Mouse (Mus musculus) E14TG2a.4 (cell line): ENCODE measurements around the gene Hoxc5.

Experiments
- H3K27me3 ChIP-seq: 2 replicates; pipeline ENCODE4 v1.6.1; 2014; ENCODE audit warnings: low read length, control low read depth; ENCODE audit not compliant: insufficient read depth
- H3K36me3 ChIP-seq: 2 replicates; pipeline ENCODE4 v1.6.1; 2014; ENCODE audit warnings: low read length, control low read depth; ENCODE audit not compliant: insufficient read depth
- H3K4me1 ChIP-seq: replicated peaks from 2 replicates; pipeline ENCODE4 v1.6.1; 2014; ENCODE audit warnings: low read depth, low read length, control low read depth
- H3K4me3 ChIP-seq: replicated peaks from 2 replicates; pipeline ENCODE4 v1.5.1; 2014; ENCODE audit warnings: mild to moderate bottlenecking, low read length
- H3K9me3 ChIP-seq: 2 replicates; pipeline ENCODE4 v1.6.1; 2014; ENCODE audit warnings: low read length, control low read depth
- CTCF ChIP-seq: conservative IDR thresholded peaks from 2 replicates; pipeline ENCODE4 v1.5.1; 2014; ENCODE audit warnings: low read length
- NANOG ChIP-seq: IDR thresholded peaks from 2 replicates; pipeline ENCODE4 v1.6.1; 2014; ENCODE audit warnings: borderline replicate concordance, low read length, mixed read lengths
- POU5F1 ChIP-seq: IDR thresholded peaks from 2 replicates; pipeline ENCODE4 v1.6.1; 2014; ENCODE audit warnings: low read length, borderline replicate concordance

Hoxc5 gene

DNA sequence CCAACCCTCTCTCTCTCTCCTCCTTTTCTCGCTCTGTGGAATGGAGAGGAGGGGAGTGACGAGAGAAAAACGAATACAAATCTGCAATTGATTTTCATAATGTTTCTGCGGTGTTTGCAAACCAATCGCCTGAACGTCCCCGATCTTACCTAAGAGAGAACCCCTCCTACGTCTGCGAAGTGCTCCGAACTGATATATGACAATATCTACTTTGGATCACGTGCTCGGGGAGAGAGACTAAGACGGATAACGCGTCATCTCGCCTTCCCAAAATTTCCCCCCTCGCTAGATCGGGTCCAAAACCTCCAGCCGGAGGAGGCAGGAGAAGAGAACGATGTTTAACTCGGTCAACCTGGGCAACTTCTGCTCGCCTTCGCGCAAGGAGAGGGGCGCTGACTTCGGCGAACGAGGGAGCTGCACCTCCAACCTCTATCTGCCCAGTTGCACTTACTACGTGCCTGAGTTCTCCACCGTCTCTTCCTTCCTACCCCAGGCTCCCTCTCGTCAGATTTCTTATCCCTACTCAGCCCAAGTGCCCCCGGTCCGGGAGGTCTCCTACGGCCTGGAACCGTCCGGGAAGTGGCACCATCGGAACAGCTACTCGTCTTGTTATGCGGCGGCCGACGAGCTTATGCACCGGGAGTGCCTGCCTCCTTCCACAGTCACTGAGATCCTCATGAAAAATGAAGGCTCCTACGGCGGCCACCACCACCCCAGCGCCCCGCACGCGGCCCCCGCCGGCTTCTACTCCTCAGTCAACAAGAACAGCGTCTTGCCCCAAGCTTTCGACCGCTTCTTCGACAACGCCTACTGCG, 12.8 kb upstream of the Hoxc5 start, which contains the start of gene Hoxc11:
Gene Hoxc11, plus strand, starts transcription at position 236 of the 815 bp plus-strand sequence.
- peaks cover 5% of the 10 kb centered on the region; the same call in 1 of the 2 replicates for H3K9me3 ChIP-seq
- peak within 1 kb of the TSS; percentile 58 for H3K4me3 ChIP-seq
- peaks cover 96% of the 10 kb centered on the region for H3K27me3 ChIP-seq
- H3K36me3 ChIP-seq: no peaks in the 10 kb centered on the region
- TF ChIP-seq POU5F1 (no peak), NANOG (no peak), CTCF (no peak)
- H3K4me1 ChIP-seq: peaks cover 48% of the 10 kb centered on the region

DNA sequence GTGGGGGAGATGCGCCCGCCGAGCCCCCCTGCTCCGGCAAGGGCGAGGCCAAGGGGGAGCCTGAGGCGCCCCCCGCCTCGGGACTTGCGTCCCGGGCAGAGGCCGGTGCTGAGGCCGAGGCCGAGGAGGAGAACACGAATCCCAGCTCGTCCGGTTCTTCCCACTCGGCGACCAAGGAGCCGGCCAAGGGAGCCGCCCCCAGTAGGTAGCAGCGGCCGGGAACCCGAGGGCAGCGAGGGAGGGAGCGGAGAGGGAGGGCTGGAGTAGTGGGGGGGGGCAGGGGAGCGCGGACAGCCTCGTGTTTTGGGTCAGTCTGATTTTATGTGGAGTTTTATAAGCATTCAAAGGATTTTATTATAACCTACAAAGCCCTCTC, 12.2 kb upstream of the Hoxc5 start:
- Histone ChIP-seq H3K9me3 (peaks cover 5% of the 10 kb centered on the region; the same call in 1 of the 2 replicates), H3K36me3 (no peaks in the 10 kb centered on the region), H3K27me3 (peaks cover 96% of the 10 kb centered on the region), H3K4me1 (peaks cover 50% of the 10 kb centered on the region), H3K4me3 (peak overlapping the region; percentile 58)
- TF ChIP-seq CTCF (no peak), POU5F1 (no peak), NANOG (no peak)

DNA sequence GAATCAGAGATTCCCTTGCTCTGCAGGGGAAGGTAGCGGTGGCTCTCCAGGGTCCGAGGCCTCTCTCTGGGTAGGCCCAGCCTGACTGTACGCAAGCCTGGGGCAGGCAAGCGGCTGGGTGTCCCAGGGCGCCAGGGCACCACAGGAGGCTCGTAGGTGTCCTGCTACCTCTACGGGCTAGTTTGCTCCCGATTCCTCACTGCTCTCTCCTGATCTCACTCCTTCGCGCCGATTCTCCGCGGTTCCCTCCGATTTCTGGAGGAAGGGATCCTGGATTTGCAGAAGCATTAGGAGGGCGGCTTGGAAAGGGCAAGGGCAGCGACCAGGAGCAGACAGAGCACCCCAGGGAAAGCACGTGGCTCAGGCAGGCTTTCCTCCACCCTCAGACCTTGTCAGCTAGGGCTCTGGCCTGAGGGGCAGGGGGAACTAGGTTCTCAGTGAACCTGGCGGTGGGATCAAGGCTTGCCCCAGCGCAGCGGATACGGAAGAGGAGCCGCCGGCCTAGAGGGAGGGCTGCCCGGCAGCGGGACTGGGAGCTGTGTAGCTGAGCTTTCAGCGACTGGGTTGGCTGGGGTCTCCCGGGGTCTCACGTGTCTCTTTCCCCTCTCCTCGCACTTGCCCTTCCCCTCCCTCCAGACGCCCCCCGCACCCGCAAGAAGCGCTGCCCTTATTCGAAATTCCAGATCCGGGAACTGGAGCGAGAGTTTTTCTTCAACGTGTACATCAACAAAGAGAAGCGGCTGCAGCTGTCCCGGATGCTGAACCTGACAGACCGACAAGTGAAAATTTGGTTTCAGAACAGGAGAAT, 11.2 kb upstream of the Hoxc5 start:
- Histone ChIP-seq H3K27me3 (peaks cover 97% of the 10 kb centered on the region), H3K36me3 (no peaks in the 10 kb centered on the region), H3K4me3 (peak overlapping the region; percentile 63), H3K4me1 (peaks cover 51% of the 10 kb centered on the region), H3K9me3 (peaks cover 1% of the 10 kb centered on the region; the same call in 1 of the 2 replicates)
- TF ChIP-seq POU5F1 (0 out of 2 replicates have a peak, but pooled peaks have one; percentile 2), NANOG (no peak)

DNA sequence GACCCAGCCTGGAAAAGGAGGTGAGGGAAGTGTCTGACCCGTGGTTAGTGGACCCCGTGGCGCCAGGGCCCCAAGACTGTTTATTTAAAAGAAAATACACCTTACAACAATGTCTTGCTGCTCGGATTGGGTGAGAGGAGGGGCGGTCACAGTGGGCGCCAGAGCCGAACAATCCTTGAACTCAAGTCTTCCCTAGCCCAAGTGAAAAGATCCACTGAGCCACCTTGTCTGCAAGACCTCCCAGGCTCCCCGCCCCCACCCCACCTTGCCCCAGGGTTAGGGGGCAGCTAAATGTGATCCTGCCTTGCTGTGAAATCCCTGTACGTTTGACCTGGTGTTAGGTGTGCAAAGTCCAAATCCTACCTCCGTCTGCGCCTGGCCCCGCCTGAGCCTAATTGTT, 10.3 kb upstream of the Hoxc5 start:
- no peaks in the 10 kb centered on the region for H3K36me3 ChIP-seq
- H3K4me3 ChIP-seq: no peak overlapping the region
- TF ChIP-seq POU5F1 (no peak), CTCF (no peak), NANOG (no peak)
- H3K4me1 ChIP-seq: peaks cover 54% of the 10 kb centered on the region
- H3K27me3 ChIP-seq: peaks cover 96% of the 10 kb centered on the region
- no peaks in the 10 kb centered on the region for H3K9me3 ChIP-seq

DNA sequence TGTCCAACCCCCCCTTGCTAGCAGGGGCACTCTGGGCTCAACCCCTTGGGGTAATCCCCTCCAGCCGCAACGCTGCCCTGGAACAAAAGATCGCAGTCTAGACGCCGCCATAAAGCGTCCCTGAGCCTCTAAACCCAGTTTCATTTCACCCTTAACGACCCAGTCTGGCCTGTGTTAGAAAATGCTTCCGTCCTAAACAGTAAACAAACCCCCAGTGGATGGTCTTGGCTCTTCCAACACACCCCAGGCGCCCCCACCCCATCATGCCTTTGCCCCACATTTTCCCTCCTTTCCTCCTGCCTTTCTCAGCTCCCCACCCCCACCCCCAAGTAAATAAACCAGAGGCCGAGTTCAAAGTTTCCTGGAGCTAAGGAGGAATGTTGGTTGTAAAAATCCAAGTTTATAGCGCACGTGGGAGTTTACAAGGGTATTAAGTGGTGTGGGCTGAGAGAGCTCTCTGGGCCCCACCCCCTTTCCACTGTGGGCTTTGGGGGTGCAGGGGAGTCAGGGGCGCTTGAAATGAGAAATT, 7.5 kb upstream of the Hoxc5 start:
- Histone ChIP-seq H3K36me3 (no peaks in the 10 kb centered on the region), H3K27me3 (peaks cover 94% of the 10 kb centered on the region), H3K4me1 (peaks cover 54% of the 10 kb centered on the region), H3K4me3 (0 out of 2 replicates have a peak overlapping the region, but pooled peaks have one; percentile 17), H3K9me3 (no peaks in the 10 kb centered on the region)
- TF ChIP-seq POU5F1 (no peak), CTCF (no peak), NANOG (no peak)

DNA sequence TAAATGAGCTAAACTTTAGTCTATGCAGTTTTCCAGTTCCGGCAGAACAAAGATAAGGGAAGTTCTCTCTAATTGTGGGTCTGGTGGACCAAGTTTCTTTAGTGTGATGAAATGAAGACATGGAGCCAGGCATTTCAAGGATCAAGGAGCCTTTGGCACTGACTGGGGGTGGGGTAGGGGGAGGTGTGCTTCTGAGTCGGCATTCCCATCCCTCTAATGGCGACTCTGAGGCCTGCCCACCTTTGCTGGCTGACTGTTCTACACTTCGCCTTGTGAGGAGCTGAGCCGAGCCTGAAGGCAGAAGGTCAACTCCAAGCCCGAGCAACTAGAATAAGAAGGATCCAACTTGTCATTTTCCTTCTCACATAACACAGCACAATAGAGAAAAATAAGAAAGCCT, 5.5 kb upstream of the Hoxc5 start:
- Histone ChIP-seq H3K36me3 (no peaks in the 10 kb centered on the region), H3K9me3 (no peaks in the 10 kb centered on the region), H3K27me3 (peaks cover 94% of the 10 kb centered on the region), H3K4me1 (peaks cover 54% of the 10 kb centered on the region), H3K4me3 (no peak overlapping the region)
- TF ChIP-seq CTCF (no peak), NANOG (no peak), POU5F1 (no peak)

DNA sequence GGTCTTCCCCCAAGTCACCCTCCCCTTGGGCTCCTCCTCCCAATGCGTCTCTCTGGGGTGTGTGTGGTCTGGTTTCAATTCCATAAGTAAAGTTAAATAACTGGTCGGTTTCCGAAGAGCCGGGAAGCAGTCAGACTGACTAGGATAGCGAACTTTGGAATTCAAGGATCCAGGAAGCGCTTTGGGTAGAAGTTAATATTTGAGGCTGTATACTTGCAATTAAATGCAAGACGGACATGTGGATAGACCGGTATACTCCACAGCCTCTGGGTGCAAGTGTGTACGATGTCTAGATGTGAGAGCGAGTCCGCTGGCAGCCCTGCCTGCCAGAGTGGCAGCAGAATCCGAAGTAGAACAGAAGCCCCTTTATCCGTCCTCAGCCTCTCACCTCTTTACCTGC, 4.8 kb upstream of the Hoxc5 start:
- Histone ChIP-seq H3K4me1 (peaks cover 54% of the 10 kb centered on the region), H3K27me3 (peaks cover 94% of the 10 kb centered on the region), H3K9me3 (no peaks in the 10 kb centered on the region), H3K4me3 (no peak overlapping the region), H3K36me3 (no peaks in the 10 kb centered on the region)
- TF ChIP-seq POU5F1 (no peak), CTCF (no peak), NANOG (no peak)

DNA sequence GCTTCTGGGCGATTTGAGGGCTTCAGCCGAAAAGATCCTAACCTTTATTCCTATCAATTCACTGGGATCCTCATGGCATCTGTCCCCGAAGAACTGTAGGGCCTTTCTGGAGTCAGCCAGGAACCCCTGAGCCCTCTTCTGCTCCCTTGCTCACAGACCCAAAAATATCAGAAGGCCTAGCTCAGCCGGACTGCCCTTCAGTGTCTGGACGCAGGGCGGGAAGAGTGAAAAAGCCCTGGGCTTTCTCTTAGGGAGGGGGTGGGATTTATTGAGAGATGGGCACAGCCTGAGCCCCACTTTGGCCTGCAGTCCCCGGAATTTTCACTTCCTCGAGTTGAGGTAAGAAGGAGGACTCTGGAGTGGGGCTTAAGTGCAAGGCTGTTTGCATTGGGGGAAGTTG, 4.0 kb upstream of the Hoxc5 start:
- Histone ChIP-seq H3K36me3 (no peaks in the 10 kb centered on the region), H3K4me3 (0 out of 2 replicates have a peak overlapping the region, but pooled peaks have one; percentile 3), H3K9me3 (no peaks in the 10 kb centered on the region), H3K4me1 (peaks cover 59% of the 10 kb centered on the region), H3K27me3 (peaks cover 93% of the 10 kb centered on the region)
- no peak for TF ChIP-seq CTCF
- TF ChIP-seq POU5F1: no peak
- no peak for TF ChIP-seq NANOG
